Comparison of ENCODE assay signal across 11 mouse cellular contexts in genomic region chr10:82409511-82409910, GRCm38 (mm10).
"Had no signal": no experiment of that assay in that cellular context is flagged by ENCODE, and none has a peak within 500 bp of the region (broad histone marks: within the 10 kb centered on the region; RNA-seq: fewer than 3 reads in every experiment).

No protein-coding gene starts in this region.

- DNase-seq: lung, adult 18-20 months; lung, embryonic 14.5 days; lung, postnatal 10 days; lung, postnatal 4 days; right cerebral cortex, postnatal 14 days; thymus, adult 18-20 months; thymus, postnatal 14 days; thymus, postnatal 36 days had no signal

- H3K4me3 ChIP-seq: midbrain, embryonic 13.5 days; midbrain, embryonic 15.5 days; neural tube, embryonic 12.5 days had no signal

- ATAC-seq: midbrain, embryonic 13.5 days; midbrain, embryonic 15.5 days had no signal

- H3K36me3 ChIP-seq: neural tube, embryonic 12.5 days had no signal

- H3K27me3 ChIP-seq: midbrain, embryonic 13.5 days; midbrain, embryonic 15.5 days; neural tube, embryonic 12.5 days had no signal
